Mouse (Mus musculus) midbrain, embryonic 11.5 days (tissue): ENCODE results near the gene Mast4. TPM values are rescaled to one million over a fixed set of nuclear protein-coding genes. Genes with fewer than 3 reads are reported as not detected.

Source experiments
- ATAC-seq: fragments of 200-750 bp; cut with Nextera tagmentation; 2 replicates; pipeline ENCODE4 v1.8.0; 2017; ENCODE audit warnings: moderate TSS enrichment, moderate library complexity; ENCODE audit not compliant: low FRiP score
- DNase-seq: peaks from one replicate; pipeline ENCODE4 v3.0.0; 2015; ENCODE audit warnings: low spot score; ENCODE audit errors: missing footprints
- H3K27ac ChIP-seq: fragments of 300-500 bp; sonication (generic); 2 replicates; pipeline ENCODE4 v1.5.1; 2014; ENCODE audit warnings: low read depth, low read length
- H3K27me3 ChIP-seq: fragments of 300-500 bp; sonication (generic); 2 replicates; pipeline ENCODE4 v1.6.1; 2014; ENCODE audit warnings: mild to moderate bottlenecking, low read length, moderate library complexity, mixed read lengths; ENCODE audit not compliant: control insufficient read depth, insufficient read depth
- H3K36me3 ChIP-seq: fragments of 300-500 bp; sonication (generic); 2 replicates; pipeline ENCODE4 v1.6.1; 2014; ENCODE audit warnings: mild to moderate bottlenecking, low read length, moderate library complexity, mixed read lengths; ENCODE audit not compliant: control insufficient read depth, insufficient read depth
- H3K4me1 ChIP-seq: fragments of 300-500 bp; sonication (generic); 2 replicates; pipeline ENCODE4 v1.6.1; 2014; ENCODE audit warnings: low read length; ENCODE audit not compliant: control insufficient read depth, insufficient read depth
- H3K4me2 ChIP-seq: fragments of 300-500 bp; sonication (generic); 2 replicates; pipeline ENCODE4 v1.6.1; 2014; ENCODE audit warnings: mild to moderate bottlenecking, moderate library complexity
- H3K4me3 ChIP-seq: fragments of 300-500 bp; sonication (generic); 2 replicates; pipeline ENCODE4 v1.5.1; 2014; ENCODE audit warnings: low read depth, low read length
- H3K9ac ChIP-seq: fragments of 300-500 bp; sonication (generic); 2 replicates; pipeline ENCODE4 v1.6.1; 2014; ENCODE audit warnings: low read length
- H3K9me3 ChIP-seq: fragments of 300-500 bp; sonication (generic); 2 replicates; pipeline ENCODE4 v1.6.1; 2016; ENCODE audit warnings: low read length; ENCODE audit not compliant: control insufficient read depth
- WGBS: fragments of 180-500 bp; shearing (Covaris S2); extraction: QIAGEN DNeasy Blood & Tissue Kit; methylation state at CpG from one replicate; pipeline ENCODE4 v1.1.7; 2014; 5-methylcytosine and 5-hydroxymethylcytosine counted together
- polyA plus RNA-seq: library from polyadenylated mRNA; unstranded; fragments of >200 nt; fragmentation: Nextera tagmentation; extraction: Ambion mirVana; gene quantifications from 2 replicates; pipeline ENCODE4 v1.2.1, GENCODE M21; 2014

Mast4 gene
- polyA plus RNA-seq, 1 experiment from 2014 or later: 20.4 TPM

DNA sequence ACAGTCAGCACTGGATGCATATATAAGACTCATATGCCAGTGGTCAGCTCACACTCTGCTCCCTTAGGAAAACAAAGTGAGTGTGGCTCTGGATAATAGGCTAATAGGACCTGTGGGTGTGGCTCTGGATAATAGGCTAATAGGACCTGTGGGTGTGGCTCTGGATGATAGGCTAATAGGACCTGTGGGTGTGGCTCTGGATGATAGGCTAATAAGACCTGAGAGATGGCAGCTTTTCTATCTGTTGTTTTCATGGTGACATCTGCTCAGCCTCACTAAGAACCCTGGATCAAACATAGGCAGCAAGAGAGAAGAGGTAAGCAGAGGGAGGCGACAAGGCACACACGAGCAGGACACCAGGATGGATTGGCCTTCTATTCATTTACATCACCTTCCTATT, 483.7 kb downstream of the Mast4 start:
- no peak for DNase-seq
- Histone ChIP-seq H3K9me3 (no peaks in the 10 kb centered on the region), H3K4me3 (no peak overlapping the region), H3K4me1 (no peaks in the 10 kb centered on the region), H3K27ac (no peak overlapping the region), H3K4me2 (no peak overlapping the region), H3K36me3 (no peaks in the 10 kb centered on the region), H3K9ac (no peak overlapping the region), H3K27me3 (no peaks in the 10 kb centered on the region)
- WGBS: 79% methylated on average over 2 of the region's 2 CpGs
- ATAC-seq: no peak

DNA sequence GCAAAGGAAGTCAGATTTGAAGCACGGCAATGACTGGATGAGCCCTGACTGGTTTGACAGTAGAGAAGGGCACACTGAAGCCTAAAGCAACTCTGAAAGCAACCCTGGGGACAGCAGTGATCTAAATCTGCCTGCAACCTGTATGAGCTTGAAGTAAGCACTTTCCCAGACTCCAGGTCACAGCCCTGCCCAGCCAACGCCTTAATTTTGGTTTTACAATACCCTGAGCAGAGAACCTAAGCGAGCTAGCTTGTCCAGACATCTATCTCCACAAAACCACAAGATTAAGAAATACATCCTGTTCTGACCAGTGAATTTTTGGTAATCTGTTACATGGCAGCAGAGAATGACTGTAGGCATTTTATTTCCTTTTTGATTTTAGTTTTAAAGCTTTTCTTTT, 485.2 kb downstream of the Mast4 start:
- 0 out of 2 replicates have a peak, but pooled peaks cover 2% of the 10 kb centered on the region for H3K36me3 ChIP-seq
- H3K9ac ChIP-seq: no peak overlapping the region
- no peak overlapping the region for H3K27ac ChIP-seq
- no peaks in the 10 kb centered on the region for H3K27me3 ChIP-seq
- WGBS: 78% methylated on average over 3 of the region's 3 CpGs
- H3K9me3 ChIP-seq: no peaks in the 10 kb centered on the region
- H3K4me1 ChIP-seq: no peaks in the 10 kb centered on the region
- no peak for ATAC-seq
- H3K4me3 ChIP-seq: no peak overlapping the region
- no peak for DNase-seq
- H3K4me2 ChIP-seq: no peak overlapping the region

DNA sequence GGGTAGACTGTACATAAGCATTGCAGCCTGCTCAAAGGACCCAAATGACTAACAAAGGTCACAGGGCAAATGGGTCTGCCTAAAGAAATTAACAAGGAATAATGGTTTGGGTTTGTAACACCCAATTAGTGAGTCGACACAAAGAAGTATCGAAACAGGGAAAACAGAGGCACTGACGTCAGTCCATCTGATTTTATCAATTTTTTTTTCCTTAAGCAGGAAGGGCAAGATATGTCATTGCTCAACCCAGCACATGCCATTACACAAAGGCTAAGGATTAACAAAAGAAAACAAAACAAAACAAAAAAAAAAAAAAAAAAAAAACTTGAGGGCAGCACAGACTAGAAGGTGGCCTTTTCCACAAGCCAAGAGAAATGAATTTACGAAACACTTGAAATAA, 487.8 kb downstream of the Mast4 start:
- H3K9ac ChIP-seq: no peak overlapping the region
- 89% methylated on average over 4 of the region's 4 CpGs for WGBS

DNA sequence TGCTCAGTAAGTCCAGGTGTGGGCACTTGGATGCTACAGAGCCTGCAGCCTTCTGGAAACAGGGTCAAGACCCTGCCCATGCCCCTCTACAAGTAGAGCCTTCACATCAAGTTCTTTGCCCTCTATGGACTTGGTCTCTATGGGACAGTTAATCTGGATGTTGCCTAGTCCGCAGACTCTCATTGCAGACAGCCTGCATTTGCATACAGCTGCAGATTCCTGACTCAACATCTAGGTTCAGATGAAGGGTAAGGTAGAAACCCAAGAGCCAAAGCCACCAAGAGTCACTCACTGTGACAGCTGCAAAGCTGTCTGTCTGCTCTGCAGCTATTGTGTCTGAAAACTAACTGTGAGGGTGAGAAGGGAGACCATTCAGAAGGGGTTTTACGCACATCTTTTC, 491.6 kb downstream of the Mast4 start:
- no peak overlapping the region for H3K9ac ChIP-seq
- ATAC-seq (peak; percentile 80), DNase-seq (peak; percentile 92)
- H3K27me3 ChIP-seq: no peaks in the 10 kb centered on the region
- H3K4me1 ChIP-seq: peaks cover 14% of the 10 kb centered on the region
- no peak overlapping the region for H3K4me3 ChIP-seq
- H3K27ac ChIP-seq: peak overlapping the region; percentile 45; the same call in 1 of the 2 replicates
- H3K4me2 ChIP-seq: no peak overlapping the region
- H3K36me3 ChIP-seq: 0 out of 2 replicates have a peak, but pooled peaks cover 2% of the 10 kb centered on the region
- WGBS: 45% methylated on average over 2 of the region's 2 CpGs
- no peaks in the 10 kb centered on the region for H3K9me3 ChIP-seq

More for the DNA sequence above, 487.8 kb downstream of the Mast4 start:
- Histone ChIP-seq H3K9me3 (no peaks in the 10 kb centered on the region), H3K36me3 (0 out of 2 replicates have a peak, but pooled peaks cover 2% of the 10 kb centered on the region), H3K27ac (no peak overlapping the region), H3K27me3 (no peaks in the 10 kb centered on the region), H3K4me3 (no peak overlapping the region), H3K4me1 (peaks cover 8% of the 10 kb centered on the region), H3K4me2 (no peak overlapping the region)
- no peak for ATAC-seq
- no peak for DNase-seq

DNA sequence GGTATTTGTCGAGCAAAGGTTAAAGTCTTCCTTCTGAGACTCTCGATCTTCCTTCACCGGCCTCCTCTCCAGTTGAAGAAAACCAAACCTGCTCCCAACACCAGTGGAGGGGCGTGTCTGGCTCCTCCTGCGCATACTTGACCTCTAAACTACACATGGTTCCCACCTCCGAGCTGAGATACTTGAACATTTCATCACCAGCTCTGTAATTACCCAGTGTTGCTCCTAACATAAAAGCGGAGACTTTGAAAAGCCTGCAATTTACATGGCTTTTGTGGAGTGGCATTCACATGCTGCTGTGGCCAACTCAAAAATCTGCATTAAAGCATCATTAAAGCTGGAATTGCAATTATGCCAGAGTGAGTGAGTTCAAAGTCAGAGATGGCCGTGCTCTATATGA, 492.1 kb downstream of the Mast4 start:
- peak overlapping the region; percentile 45; the same call in 1 of the 2 replicates for H3K27ac ChIP-seq
- no peak overlapping the region for H3K4me3 ChIP-seq
- no peak overlapping the region for H3K9ac ChIP-seq
- peaks cover 14% of the 10 kb centered on the region for H3K4me1 ChIP-seq
- 0 out of 2 replicates have a peak, but pooled peaks cover 2% of the 10 kb centered on the region for H3K36me3 ChIP-seq
- no peaks in the 10 kb centered on the region for H3K9me3 ChIP-seq
- WGBS: 80% methylated on average over 8 of the region's 8 CpGs
- ATAC-seq: peak; percentile 6; the same call in 1 of the 2 replicates
- H3K27me3 ChIP-seq: no peaks in the 10 kb centered on the region
- H3K4me2 ChIP-seq: no peak overlapping the region
- DNase-seq: peak; percentile 83

DNA sequence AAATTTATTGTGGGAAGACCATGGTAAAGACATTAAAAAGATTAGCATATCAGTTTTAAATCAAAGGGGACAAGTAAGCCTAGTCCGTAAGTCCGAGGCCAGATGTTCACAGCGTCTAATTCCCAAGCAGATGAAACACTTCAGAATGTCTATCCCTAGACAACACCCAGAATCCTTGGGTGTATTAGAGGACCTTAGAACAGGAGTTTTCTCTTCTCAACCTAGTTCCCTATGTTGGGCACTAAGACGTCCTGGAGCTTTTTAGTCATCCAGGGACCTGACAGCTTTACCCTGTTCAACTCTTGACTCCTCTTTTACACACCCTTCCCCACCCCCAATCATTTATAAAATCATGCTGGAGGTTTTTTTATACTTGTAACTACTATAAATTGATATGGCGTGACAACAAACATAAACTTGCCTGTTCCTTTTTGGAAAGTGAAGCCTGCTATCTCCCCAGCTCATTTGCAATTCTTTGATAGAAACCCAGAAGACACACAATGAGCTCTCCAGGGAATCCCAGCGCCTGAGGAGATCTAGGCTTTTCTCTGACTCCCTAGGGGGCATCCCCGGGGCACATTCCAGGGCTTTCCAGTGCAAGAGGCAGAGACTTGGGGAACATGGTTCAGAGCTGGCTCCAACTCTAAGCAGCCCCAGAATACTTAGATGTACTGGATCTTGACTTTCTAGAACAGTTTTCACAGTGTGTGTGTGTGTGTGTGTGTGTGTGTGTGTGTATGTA, 494.4 kb downstream of the Mast4 start:
- Histone ChIP-seq H3K27ac (no peak overlapping the region), H3K4me1 (peaks cover 14% of the 10 kb centered on the region), H3K9ac (no peak overlapping the region), H3K27me3 (no peaks in the 10 kb centered on the region), H3K9me3 (no peaks in the 10 kb centered on the region), H3K4me3 (no peak overlapping the region), H3K36me3 (0 out of 2 replicates have a peak, but pooled peaks cover 2% of the 10 kb centered on the region), H3K4me2 (no peak overlapping the region)
- ATAC-seq: no peak
- 25% methylated on average over 7 of the region's 7 CpGs for whole genome bisulfite sequencing
- DNase-seq: no peak

DNA sequence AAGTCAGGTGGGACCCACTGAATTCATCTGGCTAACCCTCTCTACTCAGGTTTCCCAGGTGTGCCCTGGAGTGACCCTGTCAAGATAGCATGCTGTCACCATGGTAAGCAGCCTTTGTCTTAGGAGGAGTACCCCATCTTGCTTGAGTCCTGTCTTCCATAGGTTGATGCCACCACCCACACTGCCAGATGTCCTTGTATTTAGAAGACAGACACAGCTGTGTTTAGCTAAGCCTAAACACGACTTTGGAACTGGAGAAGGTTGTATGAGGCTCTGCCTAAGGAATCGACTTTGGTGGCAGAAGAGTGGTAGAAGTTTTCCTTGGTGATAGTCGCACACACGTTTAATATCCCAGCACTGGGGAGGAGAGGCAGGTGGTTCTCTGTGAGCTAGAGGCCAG, 496.9 kb downstream of the Mast4 start:
- Histone ChIP-seq H3K4me1 (peaks cover 9% of the 10 kb centered on the region), H3K36me3 (no peaks in the 10 kb centered on the region), H3K4me2 (no peak overlapping the region), H3K27ac (no peak overlapping the region), H3K9me3 (no peaks in the 10 kb centered on the region), H3K27me3 (no peaks in the 10 kb centered on the region), H3K9ac (no peak overlapping the region), H3K4me3 (no peak overlapping the region)
- WGBS: 85% methylated on average over 4 of the region's 4 CpGs
- ATAC-seq: no peak
- DNase-seq: no peak

DNA sequence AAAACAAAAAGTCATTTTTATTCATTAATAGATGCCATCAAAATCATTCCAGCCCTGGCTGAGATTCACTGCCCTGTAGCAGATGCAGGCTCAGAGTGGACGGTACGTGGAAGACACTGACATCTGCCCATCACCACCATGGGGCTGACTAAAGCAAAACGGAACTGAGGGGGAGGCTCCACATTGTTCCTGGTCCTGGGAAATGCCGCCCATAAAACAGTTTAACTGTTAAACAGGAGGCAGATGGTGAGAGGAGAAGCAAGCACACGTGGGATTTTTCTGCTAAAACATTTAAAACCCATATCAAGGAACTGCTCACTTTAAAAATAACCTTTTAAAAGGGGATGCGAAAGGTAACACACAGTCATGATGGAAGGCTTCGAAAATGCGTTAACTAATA, 499.0 kb downstream of the Mast4 start:
- no peak overlapping the region for H3K9ac ChIP-seq

DNA sequence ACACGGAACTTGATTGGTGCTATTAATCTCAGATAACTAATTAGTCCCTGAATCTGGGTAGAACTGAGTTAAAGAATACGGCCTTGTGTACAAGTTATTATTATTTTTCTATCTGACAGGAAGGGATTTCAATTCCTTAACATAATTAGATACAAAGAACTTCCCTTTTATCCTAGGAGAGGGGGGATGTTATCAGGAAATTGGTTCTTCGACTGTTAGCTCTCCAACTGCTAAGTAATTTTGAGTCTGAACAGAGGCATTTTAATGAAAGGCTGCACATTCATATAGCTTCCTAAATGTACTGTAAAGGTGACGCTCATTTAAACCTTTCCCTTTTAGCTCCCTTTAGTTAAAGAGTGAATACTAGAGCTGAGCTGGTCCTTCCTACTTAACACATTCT, 516.0 kb downstream of the Mast4 start:
- Histone ChIP-seq H3K27ac (no peak overlapping the region), H3K4me3 (no peak overlapping the region), H3K9me3 (no peaks in the 10 kb centered on the region), H3K4me1 (no peaks in the 10 kb centered on the region), H3K36me3 (no peaks in the 10 kb centered on the region), H3K4me2 (no peak overlapping the region), H3K27me3 (no peaks in the 10 kb centered on the region), H3K9ac (no peak overlapping the region)
- DNase-seq (no peak), ATAC-seq (no peak)
- 87% methylated on average over 4 of the region's 4 CpGs for WGBS

More for the DNA sequence above, 499.0 kb downstream of the Mast4 start:
- Histone ChIP-seq H3K4me1 (peaks cover 2% of the 10 kb centered on the region; the same call in 1 of the 2 replicates), H3K4me2 (no peak overlapping the region), H3K27ac (no peak overlapping the region), H3K27me3 (no peaks in the 10 kb centered on the region), H3K9me3 (no peaks in the 10 kb centered on the region), H3K4me3 (no peak overlapping the region), H3K36me3 (no peaks in the 10 kb centered on the region)
- DNase-seq: no peak
- 84% methylated on average over 8 of the region's 8 CpGs for WGBS
- ATAC-seq: no peak
